Mouse (Mus musculus) small intestine, adult 2 months (tissue): ENCODE data around the gene Nxph4.

Experiments
- CTCF ChIP-seq: fragments of 200-500 bp; IDR thresholded peaks from 2 replicates; pipeline ENCODE4 v1.5.1; 2012; ENCODE audit warnings: low read depth, mild to moderate bottlenecking, control low read depth, inconsistent platforms, low read length, moderate library complexity, mixed read lengths; ENCODE audit not compliant: insufficient replicate concordance, insufficient read length; ENCODE audit errors: extremely low read depth
- POLR2A ChIP-seq: fragments of 200-500 bp; IDR thresholded peaks from 2 replicates; pipeline ENCODE4 v1.6.1; 2012; ENCODE audit warnings: low read depth, mild to moderate bottlenecking, control low read depth, inconsistent platforms, low read length, moderate library complexity

- TF ChIP-seq POLR2A (no peak), CTCF (no peak)
These were observed 15.5 kb upstream of the Nxph4 start for GRCm38 (mm10) chr10:127549892-127550291.
